Mouse (Mus musculus) liver, adult 2 months (tissue): ENCODE data around the gene Ckb.

Experiments used
- CTCF ChIP-seq: fragments of 200-500 bp; IDR thresholded peaks from 2 replicates; pipeline ENCODE4 v1.5.1; 2011; ENCODE audit warnings: low read depth, low read length, control low read depth
- POLR2A ChIP-seq: fragments of 200-500 bp; IDR thresholded peaks from 2 replicates; pipeline ENCODE4 v1.6.1; 2011; ENCODE audit warnings: low read length, control low read depth; ENCODE audit not compliant: insufficient read depth; ENCODE audit errors: extremely low read depth

DNA sequence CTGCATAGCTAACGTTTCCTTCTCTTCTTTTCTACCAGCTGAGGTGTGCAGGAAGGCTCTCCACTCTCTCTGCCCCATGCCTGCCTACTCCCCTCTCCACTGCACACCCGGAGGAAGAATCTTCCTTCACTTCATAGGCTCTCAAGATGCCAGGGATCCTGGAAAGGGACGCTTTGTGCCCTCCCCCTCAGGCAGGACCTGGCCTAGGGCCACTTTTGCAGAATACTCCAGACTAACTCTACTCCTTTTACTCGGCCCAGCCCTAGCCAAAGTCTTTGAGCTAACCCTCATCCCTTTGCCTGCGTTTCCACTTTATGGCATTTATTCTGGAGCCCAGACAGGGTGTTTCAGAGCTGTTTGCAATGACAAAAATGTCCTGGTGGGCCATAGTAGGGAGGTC, 5.3 kb upstream of the Ckb start:
- TF ChIP-seq CTCF (no peak), POLR2A (no peak)
